Mouse (Mus musculus): ENCODE data around the gene Pdcd6ip. TPM values are rescaled to one million over a fixed set of nuclear protein-coding genes. Genes with fewer than 3 reads are reported as not detected.
"Not testable (repeated sequence)": the region's sequence is repeated elsewhere in the genome, so short reads cannot be mapped to it uniquely, and the experiment has no call there.

Pdcd6ip gene
- polyA plus RNA-seq, 1 experiment from 2014 or later, result 66.7 TPM

DNA sequence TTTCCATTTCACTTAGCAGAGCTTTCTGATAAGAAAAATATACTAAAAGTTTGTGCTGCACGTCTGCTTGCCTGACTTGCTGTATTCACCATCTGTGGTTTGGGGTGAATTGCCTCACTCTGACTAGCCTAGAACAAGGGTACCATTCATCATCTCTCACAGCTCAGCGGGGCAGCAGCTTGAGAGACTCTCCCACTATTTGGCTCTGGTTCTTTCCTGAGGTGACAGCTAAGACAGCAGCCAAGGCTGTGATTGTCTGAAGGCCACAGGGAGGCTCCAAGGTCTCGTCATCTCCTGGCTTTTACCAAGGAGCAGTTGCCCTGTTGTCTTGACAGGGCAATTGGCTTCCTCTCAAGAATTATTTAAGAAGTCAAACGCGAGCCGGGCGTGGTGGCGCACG is 30.0 kb upstream of the Pdcd6ip start:
- H3K36me3 ChIP-seq (ENCODE audit: control insufficient read depth, insufficient read depth, low read length), result no peaks in the 10 kb centered on the region

DNA sequence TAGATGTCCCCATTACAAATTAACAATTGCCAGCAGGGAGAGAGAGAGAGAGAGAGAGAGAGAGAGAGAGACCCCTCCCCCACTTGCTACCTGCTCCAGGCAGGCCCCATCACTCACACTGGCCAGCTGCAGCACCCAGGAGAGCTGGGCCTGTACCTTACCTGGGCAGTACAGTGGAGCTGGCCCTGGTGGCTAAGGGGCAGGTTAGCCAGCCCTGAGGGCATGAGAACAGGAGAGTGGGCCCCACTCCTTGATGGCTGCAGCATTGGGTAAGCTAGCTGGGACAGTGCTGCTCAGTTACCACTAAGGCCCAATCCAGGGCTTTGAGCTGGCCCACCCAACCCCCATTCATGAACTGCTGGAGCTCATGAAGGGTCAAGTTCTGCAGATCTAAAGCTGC is 27.9 kb upstream of the Pdcd6ip start:
- ATAC-seq (replicated peaks; ENCODE audit: low FRiP score) (no peak), DNase-seq (ENCODE audit: low spot score) (no peak)
- H3K9me3 ChIP-seq (ENCODE audit: control insufficient read depth, low read length), result no peaks in the 10 kb centered on the region
- H3K9ac ChIP-seq (ENCODE audit: low read length), result no peak overlapping the region
- H3K4me3 ChIP-seq (ENCODE audit: low read depth, low read length), result no peak overlapping the region
- no peaks in the 10 kb centered on the region; the same call in 1 of the 2 replicates for H3K4me1 ChIP-seq (replicated peaks; ENCODE audit: control insufficient read depth, insufficient read depth, low read length)
- no peaks in the 10 kb centered on the region for H3K36me3 ChIP-seq (ENCODE audit: control insufficient read depth, insufficient read depth, low read length)
- no peak overlapping the region for H3K27ac ChIP-seq (ENCODE audit: low read depth, low read length)
- H3K27me3 ChIP-seq (ENCODE audit: control insufficient read depth, insufficient read depth, low read length), result no peaks in the 10 kb centered on the region
- H3K4me2 ChIP-seq (ENCODE audit: low read depth, low read length, severe bottlenecking), result no peak overlapping the region

More for the DNA sequence above, 30.0 kb upstream of the Pdcd6ip start:
- WGBS, result 68% methylated on average over 9 of the region's 9 CpGs
- Histone ChIP-seq H3K27ac (ENCODE audit: low read depth, low read length) (no peak overlapping the region), H3K4me1 (replicated peaks; ENCODE audit: control insufficient read depth, insufficient read depth, low read length) (no peaks in the 10 kb centered on the region; the same call in 1 of the 2 replicates), H3K27me3 (ENCODE audit: control insufficient read depth, insufficient read depth, low read length) (no peaks in the 10 kb centered on the region), H3K9ac (ENCODE audit: low read length) (no peak overlapping the region), H3K4me3 (ENCODE audit: low read depth, low read length) (no peak overlapping the region), H3K4me2 (ENCODE audit: low read depth, low read length, severe bottlenecking) (no peak overlapping the region), H3K9me3 (ENCODE audit: control insufficient read depth, low read length) (no peaks in the 10 kb centered on the region)
- ATAC-seq (replicated peaks; ENCODE audit: low FRiP score) (no peak), DNase-seq (ENCODE audit: low spot score) (no peak)

DNA sequence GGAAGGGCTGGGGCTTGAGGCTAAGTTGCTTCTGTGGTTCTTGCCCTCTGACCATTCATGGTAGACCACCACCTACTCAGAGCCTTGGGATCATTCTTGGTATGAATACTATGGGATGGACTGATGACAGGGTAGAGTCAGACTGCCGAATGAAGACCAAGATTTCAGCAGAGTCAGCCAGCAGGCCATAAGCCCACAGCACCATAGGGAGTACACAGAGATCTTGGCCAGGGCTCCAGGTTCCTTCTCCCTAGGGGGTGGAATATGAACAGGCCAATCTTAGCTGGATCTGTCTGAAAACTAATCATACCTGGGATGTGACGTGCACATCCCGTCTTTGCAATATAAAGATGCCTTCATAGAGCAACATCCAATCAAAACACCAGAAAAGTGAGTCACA is 23.5 kb upstream of the Pdcd6ip start:
- Histone ChIP-seq H3K9me3 (ENCODE audit: control insufficient read depth, low read length) (no peaks in the 10 kb centered on the region), H3K27ac (ENCODE audit: low read depth, low read length) (no peak overlapping the region), H3K4me2 (ENCODE audit: low read depth, low read length, severe bottlenecking) (no peak overlapping the region), H3K4me3 (ENCODE audit: low read depth, low read length) (no peak overlapping the region), H3K9ac (ENCODE audit: low read length) (no peak overlapping the region), H3K4me1 (replicated peaks; ENCODE audit: control insufficient read depth, insufficient read depth, low read length) (no peaks in the 10 kb centered on the region), H3K27me3 (ENCODE audit: control insufficient read depth, insufficient read depth, low read length) (no peaks in the 10 kb centered on the region), H3K36me3 (ENCODE audit: control insufficient read depth, insufficient read depth, low read length) (no peaks in the 10 kb centered on the region)
- DNase-seq (ENCODE audit: low spot score), result no peak
- no peak for ATAC-seq (replicated peaks; ENCODE audit: low FRiP score)
- 89% methylated on average over 3 of the region's 3 CpGs for WGBS

DNA sequence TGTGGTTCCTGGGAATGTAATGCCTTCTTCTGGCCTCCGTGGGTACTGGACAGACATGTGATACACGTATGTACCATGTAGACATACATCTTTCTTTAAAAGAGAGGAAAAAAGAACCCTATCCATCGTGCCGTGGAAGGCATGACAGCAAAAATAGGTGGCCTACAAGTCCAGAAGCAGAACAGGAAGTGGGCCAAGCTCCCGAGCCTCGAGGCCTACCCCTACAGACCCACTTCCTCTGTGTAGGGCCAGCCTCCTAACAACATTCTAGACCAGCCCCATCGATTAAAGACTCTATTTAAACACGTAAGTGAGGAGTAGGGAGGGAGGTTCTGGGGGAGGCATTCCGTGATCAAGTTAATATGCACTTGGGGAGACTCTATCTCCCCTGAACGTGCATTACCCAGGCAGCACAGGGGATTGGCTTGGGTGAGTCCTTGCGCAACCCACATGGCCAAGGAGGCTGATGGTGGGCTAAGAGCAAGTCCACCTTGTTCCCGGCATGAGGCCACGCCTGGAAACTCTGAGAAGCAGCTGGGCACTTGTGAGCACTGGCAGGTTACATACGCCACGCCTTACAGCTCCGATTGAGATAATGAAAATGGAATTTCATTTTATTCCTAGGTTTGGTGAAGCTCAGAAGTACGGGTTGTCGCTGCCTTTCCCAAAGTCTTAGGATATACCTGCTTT is 19.1 kb upstream of the Pdcd6ip start:
- H3K4me2 ChIP-seq (ENCODE audit: low read depth, low read length, severe bottlenecking), result no peak overlapping the region
- no peaks in the 10 kb centered on the region for H3K4me1 ChIP-seq (replicated peaks; ENCODE audit: control insufficient read depth, insufficient read depth, low read length)
- no peaks in the 10 kb centered on the region for H3K9me3 ChIP-seq (ENCODE audit: control insufficient read depth, low read length)
- H3K36me3 ChIP-seq (ENCODE audit: control insufficient read depth, insufficient read depth, low read length), result no peaks in the 10 kb centered on the region
- 88% methylated on average over 18 of the region's 18 CpGs for WGBS
- H3K9ac ChIP-seq (ENCODE audit: low read length), result no peak overlapping the region
- H3K27ac ChIP-seq (ENCODE audit: low read depth, low read length), result no peak overlapping the region
- H3K4me3 ChIP-seq (ENCODE audit: low read depth, low read length), result no peak overlapping the region
- H3K27me3 ChIP-seq (ENCODE audit: control insufficient read depth, insufficient read depth, low read length), result no peaks in the 10 kb centered on the region
- ATAC-seq (replicated peaks; ENCODE audit: low FRiP score) (no peak), DNase-seq (ENCODE audit: low spot score) (no peak)

DNA sequence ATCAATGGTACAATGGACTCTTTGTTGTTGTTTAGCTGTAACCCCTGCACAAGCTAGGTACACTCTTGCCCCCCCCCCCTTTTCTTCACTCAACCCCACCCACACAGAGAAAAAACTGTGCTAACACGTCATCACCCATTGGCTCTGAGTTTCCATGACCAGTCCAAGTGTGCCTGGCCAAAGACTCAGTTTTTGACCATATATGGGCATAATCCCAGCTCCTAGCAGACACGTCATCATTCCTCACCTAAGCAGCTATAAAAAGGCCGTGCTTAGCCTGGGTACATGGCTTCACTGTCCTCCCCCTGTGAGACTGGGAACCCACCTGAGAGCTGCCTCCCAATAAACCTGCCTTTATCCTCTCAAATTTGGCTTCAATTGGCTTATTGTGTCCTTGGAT is 18.1 kb upstream of the Pdcd6ip start:
- WGBS, result 74% methylated on average over 3 of the region's 3 CpGs
- Histone ChIP-seq H3K4me2 (ENCODE audit: low read depth, low read length, severe bottlenecking) (no peak overlapping the region), H3K9me3 (ENCODE audit: control insufficient read depth, low read length) (no peaks in the 10 kb centered on the region), H3K27ac (ENCODE audit: low read depth, low read length) (no peak overlapping the region), H3K36me3 (ENCODE audit: control insufficient read depth, insufficient read depth, low read length) (no peaks in the 10 kb centered on the region), H3K4me1 (replicated peaks; ENCODE audit: control insufficient read depth, insufficient read depth, low read length) (no peaks in the 10 kb centered on the region), H3K9ac (ENCODE audit: low read length) (no peak overlapping the region), H3K27me3 (ENCODE audit: control insufficient read depth, insufficient read depth, low read length) (no peaks in the 10 kb centered on the region), H3K4me3 (ENCODE audit: low read depth, low read length) (no peak overlapping the region)
- ATAC-seq (replicated peaks; ENCODE audit: low FRiP score), result no peak
- no peak for DNase-seq (ENCODE audit: low spot score)

DNA sequence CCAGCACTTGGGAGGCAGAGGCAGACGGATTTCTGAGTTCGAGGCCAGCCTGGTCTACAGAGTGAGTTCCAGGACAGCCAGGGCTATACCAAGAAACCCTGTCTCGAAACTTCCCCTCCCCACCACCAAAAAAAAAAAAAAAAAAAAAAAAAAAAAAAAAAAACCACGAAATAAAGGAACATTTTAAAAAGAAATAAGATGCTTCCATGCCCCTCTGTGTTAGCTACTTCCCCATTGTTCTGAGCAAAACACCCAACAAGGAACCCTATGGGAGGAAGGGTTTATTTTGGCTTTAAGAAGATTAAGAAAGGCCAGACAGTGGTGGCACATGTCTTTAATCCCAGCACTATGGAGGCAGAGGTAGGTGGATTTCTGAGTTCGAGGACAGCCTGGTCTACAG is 17.6 kb upstream of the Pdcd6ip start:
- not testable (repeated sequence) for ATAC-seq (replicated peaks; ENCODE audit: low FRiP score); H3K36me3 ChIP-seq (ENCODE audit: control insufficient read depth, insufficient read depth, low read length); H3K9ac ChIP-seq (ENCODE audit: low read length); H3K4me3 ChIP-seq (ENCODE audit: low read depth, low read length); H3K4me2 ChIP-seq (ENCODE audit: low read depth, low read length, severe bottlenecking); H3K27me3 ChIP-seq (ENCODE audit: control insufficient read depth, insufficient read depth, low read length); DNase-seq (ENCODE audit: low spot score); H3K9me3 ChIP-seq (ENCODE audit: control insufficient read depth, low read length); H3K27ac ChIP-seq (ENCODE audit: low read depth, low read length); H3K4me1 ChIP-seq (replicated peaks; ENCODE audit: control insufficient read depth, insufficient read depth, low read length)
- 82% methylated on average over 5 of the region's 5 CpGs for WGBS

DNA sequence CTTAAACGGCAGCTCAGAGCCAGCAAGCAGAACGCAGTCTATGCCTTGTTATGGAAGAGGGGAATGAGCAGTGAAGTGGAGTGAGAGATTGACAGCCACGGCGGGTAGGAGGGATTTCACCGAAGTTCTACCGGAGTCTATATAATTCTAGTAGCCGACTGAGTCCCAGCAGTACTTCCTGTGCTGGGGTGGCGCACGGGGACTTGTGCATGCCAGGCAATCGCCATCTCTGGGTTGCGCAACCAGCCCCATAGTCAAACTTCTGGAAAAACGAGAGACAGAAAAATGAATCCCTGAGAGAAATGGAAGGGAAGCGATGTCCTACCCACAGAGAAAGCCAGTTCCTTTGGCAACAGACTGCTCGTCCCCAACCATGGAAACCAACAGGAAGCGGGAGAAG is 16.6 kb upstream of the Pdcd6ip start:
- no peaks in the 10 kb centered on the region for H3K27me3 ChIP-seq (ENCODE audit: control insufficient read depth, insufficient read depth, low read length)
- DNase-seq (ENCODE audit: low spot score), result no peak
- H3K36me3 ChIP-seq (ENCODE audit: control insufficient read depth, insufficient read depth, low read length), result no peaks in the 10 kb centered on the region
- no peak for ATAC-seq (replicated peaks; ENCODE audit: low FRiP score)
- H3K4me1 ChIP-seq (replicated peaks; ENCODE audit: control insufficient read depth, insufficient read depth, low read length), result no peaks in the 10 kb centered on the region
- no peak overlapping the region for H3K4me2 ChIP-seq (ENCODE audit: low read depth, low read length, severe bottlenecking)
- H3K9ac ChIP-seq (ENCODE audit: low read length), result no peak overlapping the region
- WGBS, result 83% methylated on average over 15 of the region's 15 CpGs
- H3K9me3 ChIP-seq (ENCODE audit: control insufficient read depth, low read length), result no peaks in the 10 kb centered on the region
- no peak overlapping the region for H3K27ac ChIP-seq (ENCODE audit: low read depth, low read length)
- H3K4me3 ChIP-seq (ENCODE audit: low read depth, low read length), result no peak overlapping the region

DNA sequence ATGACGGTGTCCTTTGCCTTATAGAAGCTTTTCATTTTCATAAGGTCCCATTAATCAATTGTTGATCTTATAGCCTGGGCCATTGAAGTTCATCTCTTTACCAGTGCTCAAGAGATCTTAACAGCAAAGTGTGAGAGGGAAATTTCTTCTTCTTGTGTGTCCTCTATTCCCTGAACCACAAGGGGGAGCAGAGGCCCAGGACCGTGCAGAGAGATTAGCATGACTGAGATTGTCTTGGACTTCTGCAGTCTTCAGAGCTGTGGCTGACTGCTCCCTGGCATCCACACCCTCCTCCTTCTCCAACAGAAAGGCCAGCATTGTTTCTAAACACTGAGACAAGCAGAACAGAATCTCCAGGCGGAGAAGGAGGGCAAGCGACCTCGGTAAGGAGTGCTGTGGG is 11.0 kb upstream of the Pdcd6ip start:
- no peaks in the 10 kb centered on the region for H3K9me3 ChIP-seq (ENCODE audit: control insufficient read depth, low read length)
- H3K4me2 ChIP-seq (ENCODE audit: low read depth, low read length, severe bottlenecking), result no peak overlapping the region
- WGBS, result 49% methylated on average over 5 of the region's 5 CpGs
- no peak overlapping the region for H3K4me3 ChIP-seq (ENCODE audit: low read depth, low read length)
- H3K36me3 ChIP-seq (ENCODE audit: control insufficient read depth, insufficient read depth, low read length), result no peaks in the 10 kb centered on the region
- no peak for DNase-seq (ENCODE audit: low spot score)
- H3K4me1 ChIP-seq (replicated peaks; ENCODE audit: control insufficient read depth, insufficient read depth, low read length), result no peaks in the 10 kb centered on the region
- H3K27me3 ChIP-seq (ENCODE audit: control insufficient read depth, insufficient read depth, low read length), result no peaks in the 10 kb centered on the region
- H3K9ac ChIP-seq (ENCODE audit: low read length), result no peak overlapping the region
- no peak for ATAC-seq (replicated peaks; ENCODE audit: low FRiP score)
- no peak overlapping the region for H3K27ac ChIP-seq (ENCODE audit: low read depth, low read length)

DNA sequence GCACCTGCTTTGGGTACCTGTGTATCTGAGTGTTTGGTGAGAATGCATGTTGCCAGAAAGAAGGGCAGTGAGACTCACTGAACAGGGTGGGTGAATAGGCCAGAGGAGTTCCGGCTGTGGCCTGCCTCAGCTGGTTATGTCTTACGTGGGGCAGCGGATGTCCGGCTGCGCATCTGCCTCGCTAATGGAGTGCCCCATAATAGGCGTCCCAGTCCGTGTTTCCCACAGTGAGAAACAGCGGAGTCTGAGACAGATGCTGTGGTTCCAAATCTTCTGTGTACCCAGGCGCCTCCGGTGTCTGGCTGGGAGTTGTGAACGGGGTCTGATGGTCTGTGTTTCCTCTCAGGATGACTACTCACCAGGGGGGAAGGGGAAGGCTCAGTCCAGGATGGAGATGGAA is 2.8 kb upstream of the Pdcd6ip start:
- H3K9me3 ChIP-seq (ENCODE audit: control insufficient read depth, low read length), result no peaks in the 10 kb centered on the region
- 78% methylated on average over 12 of the region's 12 CpGs for WGBS
- H3K9ac ChIP-seq (ENCODE audit: low read length), result no peak overlapping the region
- no peak overlapping the region for H3K27ac ChIP-seq (ENCODE audit: low read depth, low read length)
- no peak overlapping the region for H3K4me2 ChIP-seq (ENCODE audit: low read depth, low read length, severe bottlenecking)
- H3K36me3 ChIP-seq (ENCODE audit: control insufficient read depth, insufficient read depth, low read length), result no peaks in the 10 kb centered on the region
- H3K27me3 ChIP-seq (ENCODE audit: control insufficient read depth, insufficient read depth, low read length), result no peaks in the 10 kb centered on the region
- no peak for DNase-seq (ENCODE audit: low spot score)
- H3K4me1 ChIP-seq (replicated peaks; ENCODE audit: control insufficient read depth, insufficient read depth, low read length), result peaks cover 7% of the 10 kb centered on the region; the same call in 1 of the 2 replicates
- ATAC-seq (replicated peaks; ENCODE audit: low FRiP score), result no peak
- no peak overlapping the region for H3K4me3 ChIP-seq (ENCODE audit: low read depth, low read length)

All from forebrain, embryonic 11.5 days (tissue).